Comparison of ENCODE assay signal across 14 mouse cellular contexts in the genomic region with DNA sequence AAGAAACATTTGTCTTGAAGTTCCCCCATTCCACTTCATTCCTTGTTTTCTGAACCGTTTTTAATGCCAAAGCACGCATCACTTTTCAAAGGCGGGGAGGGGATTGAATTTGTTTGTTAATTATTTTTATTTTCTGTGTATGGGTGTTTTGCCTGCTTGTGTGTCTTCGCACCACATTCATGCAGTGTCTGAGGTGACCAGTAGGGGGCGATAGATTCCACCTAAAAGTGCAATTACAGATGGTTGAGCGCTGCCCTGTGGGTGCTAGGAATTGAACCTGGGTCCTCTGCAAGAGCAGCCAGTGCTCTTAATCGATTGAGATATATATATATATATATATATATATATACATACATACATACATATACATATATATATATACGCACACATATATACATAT. TPM values are rescaled to one million over a fixed set of nuclear protein-coding genes. Genes with fewer than 3 reads are reported as not detected.
A peak's percentile ranks its signal among the peaks of the same experiment; 100 is the strongest.
DNase-seq lines count a peak whose midpoint lies in the region; ATAC-seq and TF ChIP-seq lines count a peak whose summit lies in the region.
"Had no signal": no experiment of that assay in that cellular context is flagged by ENCODE, and none has a peak within 500 bp of the region (broad histone marks: within the 10 kb centered on the region; RNA-seq: fewer than 3 reads in every experiment).

No protein-coding gene starts in this region.

- no peaks in the 10 kb centered on the region for H3K9me3 ChIP-seq in midbrain, embryonic 11.5 days (ENCODE audit: control insufficient read depth, low read length)
- no peaks in the 10 kb centered on the region for H3K9me3 ChIP-seq in midbrain, embryonic 10.5 days (replicated peaks)
- no peaks in the 10 kb centered on the region for H3K9me3 ChIP-seq in E14TG2a.4 (ENCODE audit: low read length)
- H3K9me3 ChIP-seq in limb, embryonic 10.5 days (replicated peaks): no peaks in the 10 kb centered on the region
- H3K9me3 ChIP-seq: embryonic facial prominence, embryonic 12.5 days; heart, embryonic 15.5 days; hindbrain, embryonic 12.5 days had no signal

- H3K27me3 ChIP-seq in midbrain, embryonic 11.5 days (ENCODE audit: control insufficient read depth, insufficient read depth, low read length): no peaks in the 10 kb centered on the region
- H3K27me3 ChIP-seq in midbrain, embryonic 10.5 days (ENCODE audit: low read depth, poor library complexity, severe bottlenecking): no peaks in the 10 kb centered on the region
- 0 out of 2 replicates have a peak, but pooled peaks cover 2% of the 10 kb centered on the region for H3K27me3 ChIP-seq in E14TG2a.4 (ENCODE audit: insufficient read depth, low read length)
- H3K27me3 ChIP-seq in limb, embryonic 10.5 days (ENCODE audit: low read depth, poor library complexity, severe bottlenecking): no peaks in the 10 kb centered on the region
- H3K27me3 ChIP-seq: embryonic facial prominence, embryonic 12.5 days; heart, embryonic 15.5 days; hindbrain, embryonic 12.5 days had no signal

- no peaks in the 10 kb centered on the region for H3K4me1 ChIP-seq in midbrain, embryonic 11.5 days (ENCODE audit: control insufficient read depth, insufficient read depth, low read length)
- H3K4me1 ChIP-seq in midbrain, embryonic 10.5 days: no peaks in the 10 kb centered on the region
- H3K4me1 ChIP-seq in E14TG2a.4 (replicated peaks; ENCODE audit: low read depth, low read length): peaks cover 11% of the 10 kb centered on the region
- no peaks in the 10 kb centered on the region for H3K4me1 ChIP-seq in limb, embryonic 10.5 days
- H3K4me1 ChIP-seq: embryonic facial prominence, embryonic 12.5 days; heart, embryonic 15.5 days; hindbrain, embryonic 12.5 days had no signal

- TF ChIP-seq CTCF in E14TG2a.4 (conservative IDR thresholded peaks at IDR 0.05; ENCODE audit: low read length): peak; percentile 69
- TF ChIP-seq CTCF in brain, embryonic 14.5 days (IDR thresholded peaks at IDR 0.05; ENCODE audit: borderline replicate concordance, extremely low read depth, insufficient read depth, insufficient read length): peak; percentile 44; the same call in 1 of the 2 replicates

- no peak for TF ChIP-seq POLR2A in brain, embryonic 14.5 days (IDR thresholded peaks at IDR 0.05; ENCODE audit: borderline replicate concordance, extremely low read depth, insufficient read depth, insufficient read length, poor library complexity, severe bottlenecking)

- no peak for ATAC-seq in midbrain, embryonic 11.5 days (ENCODE audit: low FRiP score)

- no peak overlapping the region for H3K9ac ChIP-seq in midbrain, embryonic 11.5 days (ENCODE audit: low read length)
- H3K9ac ChIP-seq: embryonic facial prominence, embryonic 12.5 days; heart, embryonic 15.5 days; hindbrain, embryonic 12.5 days had no signal

- H3K4me2 ChIP-seq in midbrain, embryonic 11.5 days: no peak overlapping the region
- H3K4me2 ChIP-seq: embryonic facial prominence, embryonic 12.5 days; heart, embryonic 15.5 days; hindbrain, embryonic 12.5 days had no signal

- no peak overlapping the region for H3K27ac ChIP-seq in midbrain, embryonic 11.5 days (ENCODE audit: low read depth, low read length)
- no peak overlapping the region for H3K27ac ChIP-seq in midbrain, embryonic 10.5 days (replicated peaks)
- no peak overlapping the region for H3K27ac ChIP-seq in limb, embryonic 10.5 days
- H3K27ac ChIP-seq: embryonic facial prominence, embryonic 12.5 days; heart, embryonic 15.5 days; hindbrain, embryonic 12.5 days had no signal

- no peak overlapping the region for H3K4me3 ChIP-seq in midbrain, embryonic 11.5 days (ENCODE audit: low read depth, low read length)
- H3K4me3 ChIP-seq in midbrain, embryonic 10.5 days: no peak overlapping the region
- no peak overlapping the region for H3K4me3 ChIP-seq in E14TG2a.4 (replicated peaks; ENCODE audit: low read length)
- H3K4me3 ChIP-seq in limb, embryonic 10.5 days: no peak overlapping the region
- H3K4me3 ChIP-seq: embryonic facial prominence, embryonic 12.5 days; heart, embryonic 15.5 days; hindbrain, embryonic 12.5 days had no signal

- DNase-seq in kidney, adult 9 months: peak; percentile 33
- no peak for DNase-seq in kidney, postnatal 36 days
- peak; percentile 81 for DNase-seq in midbrain, embryonic 11.5 days (ENCODE audit: low spot score, missing footprints)
- no peak for DNase-seq in midbrain, embryonic 10.5 days (ENCODE audit: low spot score)
- no peak for DNase-seq in brain, embryonic 14.5 days (ENCODE audit: low read depth)
- no peak for DNase-seq in limb, embryonic 10.5 days (ENCODE audit: low spot score)
- DNase-seq: cerebellum, adult 11-12 months; kidney, adult 18-20 months; lung, adult 18-20 months; right cerebral cortex, postnatal 25 days had no signal

- 73% methylated on average over 8 of the region's 8 CpGs for WGBS in midbrain, embryonic 11.5 days
- WGBS in midbrain, embryonic 10.5 days: 79% methylated on average over 8 of the region's 8 CpGs
- 81% methylated on average over 8 of the region's 8 CpGs for WGBS in limb, embryonic 10.5 days

- H3K36me3 ChIP-seq in midbrain, embryonic 11.5 days (ENCODE audit: control insufficient read depth, insufficient read depth, low read length): no peaks in the 10 kb centered on the region
- no peaks in the 10 kb centered on the region for H3K36me3 ChIP-seq in midbrain, embryonic 10.5 days
- no peaks in the 10 kb centered on the region for H3K36me3 ChIP-seq in E14TG2a.4 (ENCODE audit: insufficient read depth, low read length)
- H3K36me3 ChIP-seq in limb, embryonic 10.5 days: no peaks in the 10 kb centered on the region
- H3K36me3 ChIP-seq: embryonic facial prominence, embryonic 12.5 days; heart, embryonic 15.5 days; hindbrain, embryonic 12.5 days had no signal

RNA-seq across cellular contexts. Expression of gene Slc16a9, which starts 34.4 kb away (rescaled TPM):
- polyA plus RNA-seq in midbrain, embryonic 11.5 days (2014; fragmentation: Nextera tagmentation; extraction: Ambion mirVana): 0.29 and 0.48 TPM in 2 replicates
- 0.25 and 0.36 TPM in 2 replicates for polyA plus RNA-seq in midbrain, embryonic 10.5 days (2016; fragmentation: Nextera tagmentation; extraction: Ambion mirVana)
- 1.4 and 2.4 TPM in 2 replicates for polyA plus RNA-seq in brain, embryonic 14.5 days (2012; rRNA removed)
- 0.14 and 0.28 TPM in 2 replicates for polyA plus RNA-seq in limb, embryonic 10.5 days (2016; fragmentation: Nextera tagmentation; extraction: Ambion mirVana)

Comparison
In these comparisons a context has a peak if more than half of its experiments do, and no peak if none do; other contexts are left out.
1. DNase-seq: peak in kidney, adult 9 months (single experiment) and midbrain, embryonic 11.5 days (single experiment); none in kidney, postnatal 36 days (0 of 2), midbrain, embryonic 10.5 days (single experiment), brain, embryonic 14.5 days (single experiment) and limb, embryonic 10.5 days (single experiment).